Mouse (Mus musculus): ENCODE data around the gene Sval2.

Sval2 gene

GRCm38 (mm10) chr6:41852689-41853088 is at the start of gene Sval2:
Gene Sval2 (plus strand): TSS chr6:41852989.
- DNase-seq (ENCODE audit: low read depth in 2 of 2, low spot score in 2 of 2): no peak

DNA sequence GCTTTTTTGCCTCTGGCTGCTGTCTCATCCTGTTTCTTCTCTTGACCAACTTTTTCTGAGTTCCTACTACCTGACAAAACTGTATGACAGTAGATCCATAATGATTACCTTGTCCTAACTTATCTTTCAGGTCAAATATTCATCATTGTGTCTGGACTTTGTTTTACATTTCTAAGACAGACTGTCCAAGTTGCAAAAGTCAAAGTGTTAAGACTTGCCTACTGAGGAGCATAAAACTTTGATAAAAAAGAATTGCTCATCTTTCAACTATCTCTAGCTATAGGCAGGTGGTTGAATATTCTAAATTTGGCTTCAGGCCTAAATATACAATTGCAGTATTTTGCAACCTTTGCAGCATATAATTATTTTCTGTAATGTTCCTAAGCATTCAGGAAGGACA is 28.7 kb upstream of the Sval2 start:
- DNase-seq (ENCODE audit: low read depth in 2 of 2, low spot score in 2 of 2): no peak

- no peak for DNase-seq (ENCODE audit: low read depth in 2 of 2, low spot score in 2 of 2)
These were observed 23.3 kb upstream of the Sval2 start for GRCm38 (mm10) chr6:41829516-41829915.

- no peak for DNase-seq (ENCODE audit: low read depth in 2 of 2, low spot score in 2 of 2)
These were observed 5.6 kb upstream of the Sval2 start, which contains the start of gene Pip for GRCm38 (mm10) chr6:41847235-41847634. Gene Pip (plus strand): TSS chr6:41847535.

DNA sequence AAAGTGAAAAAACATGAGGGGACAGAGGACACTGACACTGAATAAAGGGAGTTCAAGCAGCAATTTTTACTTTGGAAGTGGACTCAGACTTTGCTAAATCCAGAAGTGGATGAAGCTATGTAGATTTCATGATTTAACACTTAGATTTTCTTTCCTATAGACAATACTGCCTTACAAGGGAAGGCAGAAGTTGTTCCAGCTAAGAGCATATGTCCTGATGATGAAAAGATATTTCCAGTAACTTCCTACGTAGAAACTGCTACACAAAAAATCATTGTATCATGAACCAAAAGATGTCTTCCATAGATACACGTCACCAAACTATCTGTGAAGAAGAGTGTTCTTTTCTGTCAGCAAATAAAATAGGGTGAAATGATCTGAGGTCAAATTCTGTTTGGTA is 11.2 kb downstream of the Sval2 start:
- no peak for DNase-seq (ENCODE audit: low read depth in 2 of 2, low spot score in 2 of 2)

DNA sequence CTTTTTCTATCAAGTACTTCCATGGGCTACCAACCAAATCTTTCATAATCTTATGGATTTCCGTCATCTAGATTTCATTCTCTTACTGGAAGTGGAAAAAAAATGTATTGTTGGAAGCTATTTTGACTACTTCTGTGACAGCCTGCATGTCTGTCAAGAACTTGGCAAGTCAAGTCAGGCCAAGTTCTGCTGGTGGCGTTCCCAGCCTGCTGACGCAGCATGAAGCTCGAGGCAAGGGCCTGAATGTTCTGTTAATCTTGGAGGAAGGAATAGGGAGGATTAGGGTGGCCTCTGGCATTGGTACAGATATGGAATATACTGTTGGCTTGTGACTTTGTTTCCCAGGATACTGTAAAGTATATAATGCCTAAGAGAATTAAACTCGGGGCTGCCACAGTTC is 58.8 kb downstream of the Sval2 start:
- no peak for DNase-seq (ENCODE audit: low read depth in 2 of 2, low spot score in 2 of 2)
